Mouse (Mus musculus) cerebellum, postnatal 36 days (tissue): ENCODE data around the gene Colq.
"Not testable (repeated sequence)": the region's sequence is repeated elsewhere in the genome, so short reads cannot be mapped to it uniquely, and the experiment has no call there.

ENCODE experiments used
- DNase-seq, 2 experiments: peaks; one replicate each; pipeline ENCODE4 v3.0.0; 2021 to 2022; ENCODE audit warnings: mixed read lengths in 2 of 2

Colq gene

DNA sequence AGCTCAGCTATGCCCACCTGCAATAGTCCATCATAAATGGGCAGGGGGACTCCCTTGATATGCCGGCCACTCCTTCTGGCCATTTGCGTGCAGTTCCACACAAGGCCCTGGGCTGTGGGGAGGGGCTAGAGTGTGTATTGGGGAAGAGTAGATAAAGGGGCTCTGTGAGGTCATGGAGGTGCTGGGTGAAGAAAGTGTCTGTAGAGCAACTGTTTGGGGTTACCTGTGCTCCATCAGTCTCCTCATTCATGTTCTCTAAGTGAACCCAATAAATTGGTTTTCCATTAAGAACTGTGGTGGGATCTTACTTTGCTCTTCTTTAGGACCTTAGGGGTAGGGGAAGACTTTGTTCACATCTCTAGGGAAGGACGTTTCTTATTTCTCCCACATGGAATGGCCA lies at the start of gene Colq:
Colq (minus strand) TSS at position 101 of the 400 bp plus-strand sequence.
- no peak for DNase-seq

- DNase-seq, result peak in 1 of 2 experiments; percentile 24
Observed at GRCm38 (mm10) chr14:31640346-31640889, 49.3 kb upstream of the Colq start, which contains the start of gene Gm49387. Gm49387 (minus strand) TSS chr14:31640878.

DNA sequence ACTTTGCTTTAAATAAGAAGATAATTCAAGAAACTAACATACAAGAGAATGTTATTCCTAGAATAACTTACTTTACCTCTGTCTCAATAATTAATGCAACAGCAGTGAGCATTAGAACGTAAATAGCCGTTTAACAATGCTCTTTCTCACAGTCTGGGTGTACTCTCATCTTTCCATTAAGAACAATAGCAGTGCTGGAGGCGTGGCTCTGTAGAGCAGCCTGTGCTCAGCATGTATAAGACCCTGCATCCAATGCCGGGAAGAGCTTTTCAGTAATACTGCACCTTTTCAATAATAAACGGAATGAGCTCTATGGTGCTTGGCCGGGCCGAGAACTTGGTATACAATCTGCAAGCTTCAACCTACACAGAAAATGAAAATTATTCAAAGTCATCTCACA lies 39.5 kb upstream of the Colq start:
- no peak for DNase-seq

DNA sequence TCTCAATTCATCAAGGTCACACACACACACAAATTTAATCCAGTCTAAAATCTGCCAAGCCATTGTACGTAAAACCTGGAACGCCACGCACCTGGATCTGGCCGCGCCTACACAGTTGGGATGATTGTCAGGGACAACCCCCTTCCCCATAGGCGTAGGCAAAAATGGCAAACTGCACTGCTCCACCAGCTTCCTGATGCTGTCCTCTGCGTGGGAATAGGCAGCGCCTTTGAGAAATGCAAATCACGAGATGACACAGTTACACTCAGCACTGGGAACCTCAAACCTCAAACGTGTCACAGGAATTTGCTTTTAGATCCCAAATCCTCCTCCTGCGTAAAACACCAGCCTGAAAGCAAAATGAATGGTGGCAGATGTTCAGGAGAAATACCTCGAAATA lies 31.6 kb upstream of the Colq start:
- DNase-seq, result no peak

DNA sequence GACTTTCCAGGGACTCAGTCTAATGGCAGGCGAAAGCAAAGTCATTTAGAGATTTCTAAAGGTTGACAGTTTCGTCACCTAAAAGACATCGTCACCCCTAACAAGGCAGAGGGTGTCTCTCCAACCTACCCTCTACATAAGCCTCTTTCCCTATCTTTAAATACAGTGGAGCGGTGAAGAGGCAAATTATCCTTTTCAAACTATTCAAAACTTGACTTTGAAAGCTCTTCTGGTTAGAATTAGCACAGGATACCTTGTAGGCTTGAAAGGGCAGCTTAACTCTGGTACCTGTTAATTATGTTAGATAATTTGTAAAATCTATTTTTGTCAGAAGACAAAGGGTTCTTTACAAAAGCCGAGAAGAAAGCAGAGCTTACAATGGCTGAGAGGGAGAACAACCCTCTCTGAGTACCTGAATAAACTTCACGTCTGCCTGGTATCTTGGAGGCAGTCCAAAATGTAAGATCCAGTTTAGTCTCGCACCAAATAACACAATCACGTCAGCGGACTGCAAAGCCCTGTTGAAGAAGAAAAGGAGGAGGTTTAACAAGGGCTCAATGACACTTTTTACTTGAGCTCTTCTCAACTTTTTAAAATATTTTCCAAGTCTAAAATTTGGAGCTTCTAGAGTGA lies 29.6 kb upstream of the Colq start:
- DNase-seq, result no peak

DNA sequence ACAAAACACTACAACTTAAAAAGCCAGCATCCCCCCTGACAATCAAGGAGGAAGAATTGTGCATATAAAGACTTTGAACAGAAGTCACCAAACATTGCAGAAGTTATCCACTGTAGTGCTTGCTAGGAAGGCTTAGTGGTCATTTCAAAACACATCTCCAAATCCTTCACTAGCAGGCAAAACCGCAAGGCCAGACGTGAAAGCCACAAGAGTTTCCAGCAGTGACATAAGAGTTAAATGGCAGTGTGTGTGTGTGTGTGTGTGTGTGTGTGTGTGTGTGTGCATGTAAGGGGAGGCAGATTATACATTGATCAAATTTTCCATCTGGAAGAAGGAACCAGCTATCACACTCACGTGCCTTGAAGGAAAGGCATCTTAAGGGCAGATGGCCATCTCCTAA lies 26.9 kb upstream of the Colq start:
- DNase-seq, result no peak

DNA sequence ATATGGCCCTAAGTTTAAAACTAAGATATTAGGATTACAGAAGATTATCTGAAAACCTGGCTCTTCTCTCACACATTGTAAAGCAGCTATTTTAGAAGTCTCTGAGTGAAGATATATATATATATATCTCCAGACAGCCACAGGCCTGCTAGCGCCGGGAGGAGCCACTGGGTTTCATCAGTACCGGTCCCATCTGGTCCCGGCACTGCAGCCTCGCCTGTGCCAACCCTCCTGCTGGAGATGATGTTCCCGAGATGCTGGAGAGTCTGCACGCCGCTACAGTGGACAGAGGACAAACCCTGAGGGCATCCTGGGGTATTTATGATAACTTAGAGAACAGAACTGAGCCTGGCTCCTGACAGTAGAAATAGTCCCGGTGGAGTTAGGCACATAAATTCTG lies 26.1 kb upstream of the Colq start:
- DNase-seq, result no peak

DNA sequence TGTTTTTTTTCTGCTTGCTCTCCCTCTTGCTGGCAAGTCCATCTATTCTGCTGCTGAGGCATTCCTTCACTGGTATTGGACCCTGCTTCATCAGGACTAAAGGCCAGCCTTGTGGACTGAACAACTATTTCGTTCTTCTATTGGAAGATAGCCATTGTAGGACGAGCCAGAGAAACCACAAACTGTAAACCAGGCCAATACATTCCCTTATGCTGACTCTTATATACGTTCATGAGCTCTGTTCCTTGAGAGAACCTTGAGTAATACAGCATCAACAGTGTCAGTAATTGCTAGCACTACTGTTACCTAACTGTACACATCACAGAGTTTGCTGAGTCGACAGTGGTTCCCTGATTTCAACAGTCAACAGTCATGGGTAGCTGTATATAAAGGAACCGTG lies 22.5 kb upstream of the Colq start:
- no peak for DNase-seq

DNA sequence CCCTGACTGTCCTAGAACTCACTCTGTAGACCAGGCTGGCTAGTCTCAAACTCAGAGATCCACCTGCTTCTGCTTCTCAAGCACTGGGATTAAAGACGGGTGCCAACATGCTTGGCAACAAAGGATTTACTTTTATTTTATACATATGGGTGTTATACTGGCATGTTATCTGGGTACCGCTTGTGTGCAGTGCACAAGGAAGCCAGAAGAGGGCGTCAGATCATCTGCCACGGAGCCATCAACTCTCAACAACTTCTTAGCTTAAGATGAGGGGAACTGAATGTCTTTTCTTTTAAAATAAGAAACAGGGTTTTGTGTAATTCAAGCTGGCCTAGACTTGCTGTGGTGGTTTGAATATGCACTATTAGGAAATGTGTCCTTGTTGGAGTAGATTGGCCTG lies 20.8 kb upstream of the Colq start:
- no peak for DNase-seq

GRCm38 (mm10) chr14:31605514-31605913 lies 14.4 kb upstream of the Colq start:
- DNase-seq, result peak; percentile 7 to 9

- peak; percentile 25 to 40 for DNase-seq
Observed at GRCm38 (mm10) chr14:31604916-31605315, 13.8 kb upstream of the Colq start.

GRCm38 (mm10) chr14:31602616-31602979 lies 11.5 kb upstream of the Colq start:
- DNase-seq, result not testable (repeated sequence)

DNA sequence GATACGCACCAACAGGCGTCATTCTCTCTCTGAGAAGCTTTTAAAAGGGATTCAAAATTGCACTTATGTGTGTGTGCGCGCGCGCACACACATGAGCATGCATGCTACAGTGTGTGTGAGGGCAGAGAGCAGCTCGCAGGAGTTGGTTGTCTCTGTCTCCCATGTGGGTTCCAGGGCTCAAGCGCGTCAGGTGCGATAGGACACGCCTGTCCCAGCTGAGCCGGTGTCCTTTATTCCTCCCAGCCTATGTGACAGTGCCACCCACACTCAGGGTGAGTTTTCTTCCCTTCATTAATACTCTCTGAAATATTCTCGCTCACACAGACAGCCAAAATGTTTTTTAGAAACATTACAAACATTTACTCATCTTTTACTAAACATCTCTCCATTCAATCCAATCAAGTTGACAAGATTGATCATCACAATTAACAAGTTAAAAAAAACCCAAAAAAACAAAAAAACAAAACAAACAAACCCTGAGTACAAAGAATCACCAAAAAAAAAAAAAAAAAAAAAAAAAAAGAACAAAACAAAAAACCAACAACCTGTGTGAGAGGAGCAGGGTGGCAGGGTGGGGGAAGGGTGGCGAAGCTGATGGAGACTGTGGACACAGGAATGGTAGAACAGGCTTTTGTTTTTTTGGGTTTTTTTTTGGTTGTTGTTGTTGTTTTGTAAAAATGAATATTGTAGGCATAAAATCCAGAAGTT lies 10.9 kb upstream of the Colq start:
- no peak for DNase-seq

DNA sequence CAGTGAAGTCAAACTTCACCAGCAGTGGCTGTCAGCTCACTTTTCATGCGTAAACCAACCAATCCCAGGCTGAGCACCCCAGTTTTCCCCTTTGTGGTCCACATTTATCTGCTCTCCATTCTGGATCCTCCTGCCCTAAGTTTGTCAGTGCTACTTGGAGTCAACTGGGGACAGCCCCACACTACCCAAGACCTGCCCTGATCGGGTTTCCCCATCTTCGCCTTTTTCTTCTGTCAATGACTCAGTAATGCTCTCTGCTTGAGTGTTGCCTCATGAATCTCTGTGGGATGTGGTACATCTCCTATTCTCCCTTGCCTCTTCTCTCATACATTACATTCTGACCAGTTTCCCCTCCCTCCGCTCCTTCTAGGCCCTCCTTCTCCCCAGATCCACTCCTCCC lies 6.3 kb upstream of the Colq start:
- DNase-seq, result no peak

GRCm38 (mm10) chr14:31596408-31596807 lies 5.3 kb upstream of the Colq start:
- no peak for DNase-seq

DNA sequence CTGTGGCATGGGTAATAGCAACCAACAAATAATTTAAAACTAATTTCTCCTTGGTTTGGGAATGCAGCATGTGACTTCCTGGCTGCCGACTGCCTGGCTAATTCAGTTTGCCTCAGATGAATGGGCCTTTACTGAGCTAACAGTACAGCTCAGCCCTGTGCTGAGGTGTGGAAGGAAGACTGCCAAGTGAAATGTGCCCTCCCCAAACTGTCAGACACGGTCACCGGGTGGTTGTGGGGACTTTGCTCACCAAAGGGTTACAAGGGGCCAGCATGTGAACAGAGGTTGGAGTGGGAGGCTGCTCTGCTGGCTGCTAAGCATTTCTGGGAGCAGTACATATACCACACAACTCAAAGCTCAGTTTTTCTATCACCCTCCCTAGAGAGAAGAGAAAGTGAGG lies 3.5 kb upstream of the Colq start:
- no peak for DNase-seq

GRCm38 (mm10) chr14:31593036-31593435 lies 1.9 kb upstream of the Colq start:
- no peak for DNase-seq

DNA sequence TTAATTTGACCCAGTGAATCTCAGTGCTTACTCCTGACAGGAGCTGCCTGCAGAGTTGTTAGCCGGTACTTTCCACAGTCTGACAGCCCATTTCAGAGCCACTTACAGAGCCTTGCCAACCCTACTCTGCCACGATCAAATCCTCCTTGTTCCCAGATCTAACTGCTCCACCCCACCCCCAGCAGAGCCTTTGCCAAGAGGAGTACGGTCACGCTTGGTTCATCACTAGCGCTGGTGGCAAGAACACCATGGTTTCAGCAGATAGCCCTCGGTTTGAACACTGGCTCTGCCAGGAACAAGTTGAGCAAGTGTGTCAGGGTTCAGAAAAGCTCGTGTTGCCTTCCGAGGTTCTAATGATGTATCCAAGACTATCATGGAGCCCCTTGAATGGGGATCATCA lies 4.7 kb downstream of the Colq start:
- DNase-seq, result no peak

GRCm38 (mm10) chr14:31583082-31583481 lies 8.1 kb downstream of the Colq start:
- DNase-seq, result no peak

DNA sequence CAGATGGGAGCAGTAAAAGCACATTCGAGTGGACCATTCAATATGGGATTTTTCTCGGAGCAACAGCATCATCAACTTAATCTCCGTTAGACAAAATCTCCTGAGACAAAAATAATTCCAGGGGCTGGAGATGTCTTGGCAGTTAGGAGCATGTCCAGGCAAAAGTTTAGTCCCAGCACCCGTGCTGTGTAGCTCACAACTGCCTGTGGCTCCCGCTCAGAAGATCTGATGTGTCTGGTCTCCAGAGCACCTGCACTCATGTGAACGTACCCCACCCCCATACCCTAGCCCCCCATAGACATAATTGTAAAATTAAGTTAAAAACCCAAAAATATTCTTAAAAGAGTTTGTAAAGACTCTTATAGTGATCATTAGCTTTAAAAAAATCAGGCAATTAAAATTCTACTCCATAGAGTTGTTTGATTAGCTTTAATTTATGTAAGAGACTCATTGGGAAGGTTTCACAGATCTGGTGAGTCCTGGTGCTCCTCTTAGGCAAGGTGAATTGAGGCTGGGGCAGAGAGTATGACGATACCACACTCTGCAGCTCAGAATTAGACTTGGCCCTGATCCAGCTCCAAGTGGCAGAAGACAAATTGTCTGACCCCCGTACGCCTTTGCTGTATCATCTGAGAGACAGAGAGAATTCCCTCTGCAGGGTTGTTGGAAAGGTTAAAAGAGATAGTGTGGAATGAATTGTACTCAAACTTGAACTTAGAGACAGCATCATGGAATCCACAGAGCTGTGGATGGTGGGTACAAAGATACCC lies 13.0 kb downstream of the Colq start:
- no peak for DNase-seq

DNA sequence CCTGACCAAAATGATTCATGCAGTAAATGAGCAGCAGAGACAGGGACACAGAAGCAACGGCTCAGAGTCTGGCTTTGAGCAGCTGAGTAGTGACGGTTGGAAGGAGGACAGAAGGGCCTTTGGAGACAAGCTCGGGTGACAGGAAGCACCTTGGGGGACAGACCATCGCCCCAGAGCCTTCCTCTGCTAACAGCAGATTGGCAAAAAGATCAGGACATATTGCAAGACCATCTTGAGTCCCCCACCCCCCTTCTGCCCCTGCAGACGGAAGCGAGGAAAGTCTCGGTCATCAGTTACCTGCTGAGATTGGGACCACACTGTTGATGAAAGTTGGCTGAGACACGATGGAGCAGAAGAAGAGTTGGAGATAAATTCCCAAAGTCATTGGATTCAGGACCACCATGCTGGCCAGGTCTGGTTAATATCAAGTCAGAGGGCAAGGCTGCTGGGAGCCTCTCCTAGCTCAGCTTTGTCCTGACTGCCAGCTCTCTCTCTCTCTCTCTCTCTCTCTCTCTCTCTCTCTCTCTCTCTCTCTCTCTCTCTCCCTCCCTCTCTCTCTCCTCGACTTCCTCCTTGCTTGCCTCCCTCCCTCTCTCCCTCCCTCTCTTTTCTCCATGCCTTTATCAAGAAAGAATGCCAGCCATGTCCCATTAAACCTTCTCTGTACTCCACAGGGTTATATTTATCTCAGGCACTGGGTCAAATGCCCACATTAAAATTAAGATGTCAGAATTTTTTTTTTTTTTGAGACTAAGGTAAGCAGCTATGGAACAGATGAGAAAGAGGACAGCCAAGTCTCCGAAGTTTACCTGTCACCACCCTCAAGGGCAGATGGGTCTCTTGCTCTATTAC lies 14.1 kb downstream of the Colq start:
- DNase-seq, result no peak

- DNase-seq, result no peak
Observed at GRCm38 (mm10) chr14:31575866-31576265, 15.3 kb downstream of the Colq start.
